Mouse (Mus musculus) stomach, postnatal 0 days (tissue): ENCODE data around the gene Usp40. TPM values are rescaled to one million over a fixed set of nuclear protein-coding genes. Genes with fewer than 3 reads are reported as not detected.
A peak's percentile ranks its signal among the peaks of the same experiment; 100 is the strongest.

Source experiments
- ATAC-seq: fragments of 200-750 bp; cut with Nextera tagmentation; 2 replicates; pipeline ENCODE4 v1.8.0; 2017; ENCODE audit not compliant: low FRiP score, low TSS enrichment
- DNase-seq: peaks from one replicate; pipeline ENCODE4 v3.0.0-alpha.2; 2016; ENCODE audit warnings: low spot score
- H3K27ac ChIP-seq: fragments of 300-500 bp; sonication (generic); replicated peaks from 2 replicates; pipeline ENCODE4 v1.5.1; 2014; ENCODE audit warnings: mild to moderate bottlenecking, control low read depth
- H3K27me3 ChIP-seq: fragments of 300-500 bp; sonication (generic); 2 replicates; pipeline ENCODE4 v1.6.1; 2014; ENCODE audit warnings: low read length; ENCODE audit not compliant: control insufficient read depth, insufficient read depth
- H3K36me3 ChIP-seq: fragments of 300-500 bp; sonication (generic); 2 replicates; pipeline ENCODE4 v1.6.1; 2014; ENCODE audit warnings: low read length, mixed read lengths; ENCODE audit not compliant: control insufficient read depth, insufficient read depth
- H3K4me1 ChIP-seq: fragments of 300-500 bp; sonication (generic); replicated peaks from 2 replicates; pipeline ENCODE4 v1.6.1; 2014; ENCODE audit warnings: antibody characterized with exemption; ENCODE audit not compliant: control insufficient read depth, insufficient read depth
- H3K4me2 ChIP-seq: fragments of 300-500 bp; sonication (generic); replicated peaks from 2 replicates; pipeline ENCODE4 v1.6.1; 2014; ENCODE audit warnings: low read depth, mild to moderate bottlenecking, control low read depth, moderate library complexity
- H3K4me3 ChIP-seq: fragments of 300-500 bp; sonication (generic); 2 replicates; pipeline ENCODE4 v1.5.1; 2014; ENCODE audit warnings: low read depth, low read length, control low read depth
- H3K9ac ChIP-seq: fragments of 300-500 bp; sonication (generic); 2 replicates; pipeline ENCODE4 v1.6.1; 2014; ENCODE audit warnings: mild to moderate bottlenecking, low read length, control low read depth, mixed read lengths
- H3K9me3 ChIP-seq: fragments of 300-500 bp; sonication (generic); 2 replicates; pipeline ENCODE4 v1.6.1; 2016; ENCODE audit warnings: low read length; ENCODE audit not compliant: control insufficient read depth
- CTCF ChIP-seq: IDR thresholded peaks from 2 replicates; pipeline ENCODE4 v1.5.1; 2016; ENCODE audit warnings: antibody characterized with exemption, low read depth, mild to moderate bottlenecking, moderate library complexity
- EP300 ChIP-seq: optimal IDR thresholded peaks from 2 replicates; pipeline ENCODE3; 2016; ENCODE audit warnings: antibody characterized with exemption
- WGBS: fragments of 180-500 bp; shearing (Covaris S2); extraction: QIAGEN DNeasy Blood & Tissue Kit; methylation state at CpG from one replicate; pipeline ENCODE4 v1.1.7; 2014; 5-methylcytosine and 5-hydroxymethylcytosine counted together
- polyA plus RNA-seq: library from polyadenylated mRNA; unstranded; fragments of >200 nt; fragmentation: Nextera tagmentation; extraction: Ambion mirVana; gene quantifications from 2 replicates; pipeline ENCODE4 v1.2.1, GENCODE M21; 2015

Gene Usp40
- polyA plus RNA-seq, 1 experiment from 2014 or later = 10.4 TPM

GRCm38 (mm10) chr1:88007692-88008210, 600 bp downstream of the Usp40 start:
- peak overlapping the region; percentile 75 for H3K4me3 ChIP-seq
- peak overlapping the region; percentile 92 for H3K27ac ChIP-seq
- 2% methylated on average over 5 of the region's 5 CpGs for WGBS
- TF ChIP-seq EP300 = no peak
- no peaks in the 10 kb centered on the region for H3K9me3 ChIP-seq
- H3K4me1 ChIP-seq = no peaks in the 10 kb centered on the region
- DNase-seq (no peak), ATAC-seq (peak; percentile 47)
- H3K27me3 ChIP-seq = no peaks in the 10 kb centered on the region
- peaks cover 2% of the 10 kb centered on the region; the same call in 1 of the 2 replicates for H3K36me3 ChIP-seq
- peak overlapping the region; percentile 92 for H3K9ac ChIP-seq
- H3K4me2 ChIP-seq = peak overlapping the region; percentile 80

- ATAC-seq (no peak), DNase-seq (no peak)
- no peak overlapping the region for H3K27ac ChIP-seq
- no peaks in the 10 kb centered on the region for H3K9me3 ChIP-seq
- no peak overlapping the region for H3K4me3 ChIP-seq
- H3K4me1 ChIP-seq = no peaks in the 10 kb centered on the region
- no peak overlapping the region for H3K9ac ChIP-seq
- WGBS = 89% methylated on average over 2 of the region's 2 CpGs
- H3K4me2 ChIP-seq = no peak overlapping the region
- H3K36me3 ChIP-seq = peaks cover 22% of the 10 kb centered on the region
- no peak for TF ChIP-seq CTCF
- no peak for TF ChIP-seq EP300
- H3K27me3 ChIP-seq = no peaks in the 10 kb centered on the region
Observed at GRCm38 (mm10) chr1:87992716-87993115, 15.6 kb downstream of the Usp40 start.

GRCm38 (mm10) chr1:87982291-87982690, 26.1 kb downstream of the Usp40 start:
- DNase-seq = no peak
- Histone ChIP-seq H3K4me3 (no peak overlapping the region), H3K9ac (no peak overlapping the region), H3K4me2 (no peak overlapping the region), H3K36me3 (peaks cover 27% of the 10 kb centered on the region), H3K9me3 (no peaks in the 10 kb centered on the region), H3K27ac (no peak overlapping the region), H3K4me1 (no peaks in the 10 kb centered on the region), H3K27me3 (no peaks in the 10 kb centered on the region)
- 70% methylated on average over 4 of the region's 4 CpGs for WGBS
- TF ChIP-seq CTCF (no peak), EP300 (no peak)
- ATAC-seq = no peak

GRCm38 (mm10) chr1:87970381-87970780, 38.0 kb downstream of the Usp40 start:
- Histone ChIP-seq H3K4me2 (no peak overlapping the region), H3K9me3 (no peaks in the 10 kb centered on the region), H3K9ac (no peak overlapping the region), H3K27ac (no peak overlapping the region), H3K36me3 (0 out of 2 replicates have a peak, but pooled peaks cover 5% of the 10 kb centered on the region), H3K4me3 (no peak overlapping the region), H3K4me1 (no peaks in the 10 kb centered on the region), H3K27me3 (no peaks in the 10 kb centered on the region)
- TF ChIP-seq CTCF (no peak), EP300 (no peak)
- DNase-seq = no peak
- no peak for ATAC-seq
- 83% methylated on average over 4 of the region's 4 CpGs for WGBS

GRCm38 (mm10) chr1:87961459-87962167, 46.7 kb downstream of the Usp40 start:
- Histone ChIP-seq H3K4me3 (no peak overlapping the region), H3K4me2 (no peak overlapping the region), H3K9ac (no peak overlapping the region), H3K27me3 (no peaks in the 10 kb centered on the region), H3K9me3 (no peaks in the 10 kb centered on the region), H3K27ac (no peak overlapping the region), H3K4me1 (no peaks in the 10 kb centered on the region), H3K36me3 (peaks cover 11% of the 10 kb centered on the region; the same call in 1 of the 2 replicates)
- ATAC-seq = no peak
- no peak for TF ChIP-seq CTCF
- TF ChIP-seq EP300 = no peak
- no peak for DNase-seq
- 80% methylated on average over 2 of the region's 2 CpGs for WGBS

GRCm38 (mm10) chr1:87960752-87961151, 47.6 kb downstream of the Usp40 start:
- no peak overlapping the region for H3K27ac ChIP-seq
- DNase-seq = no peak
- no peaks in the 10 kb centered on the region for H3K4me1 ChIP-seq
- ATAC-seq = no peak
- no peak for TF ChIP-seq CTCF
- TF ChIP-seq EP300 = no peak
- H3K9me3 ChIP-seq = no peaks in the 10 kb centered on the region
- 97% methylated on average over 4 of the region's 4 CpGs for WGBS
- H3K36me3 ChIP-seq = peaks cover 16% of the 10 kb centered on the region; the same call in 1 of the 2 replicates
- no peak overlapping the region for H3K4me3 ChIP-seq
- H3K27me3 ChIP-seq = no peaks in the 10 kb centered on the region
- H3K4me2 ChIP-seq = no peak overlapping the region
- H3K9ac ChIP-seq = no peak overlapping the region
